Mouse (Mus musculus): Measurements from ENCODE around the gene Psmf1. TPM values are rescaled to one million over a fixed set of nuclear protein-coding genes. Genes with fewer than 3 reads are reported as not detected.

Gene Psmf1
- polyA plus RNA-seq (2014; fragmentation: Nextera tagmentation; extraction: Ambion mirVana): 38.9 and 48.4 TPM in 2 replicates

- Histone ChIP-seq H3K27me3 (replicated peaks; ENCODE audit: control insufficient read depth, insufficient read depth, low read length) (0 out of 2 replicates have a peak, but pooled peaks cover 7% of the 10 kb centered on the region), H3K27ac (replicated peaks; ENCODE audit: low read depth, low read length) (no peak within 1 kb of the TSS), H3K4me3 (ENCODE audit: low read depth, low read length) (no peak within 1 kb of the TSS), H3K4me2 (ENCODE audit: low read depth, low read length) (no peak within 1 kb of the TSS), H3K4me1 (ENCODE audit: control insufficient read depth, insufficient read depth, low read length) (peaks cover 14% of the 10 kb centered on the region), H3K36me3 (ENCODE audit: control insufficient read depth, insufficient read depth, low read length) (no peaks in the 10 kb centered on the region), H3K9ac (ENCODE audit: low read depth, low read length) (no peak within 1 kb of the TSS), H3K9me3 (ENCODE audit: control insufficient read depth, low read length) (no peaks in the 10 kb centered on the region)
- ATAC-seq (ENCODE audit: low read depth) (no peak), DNase-seq (ENCODE audit: low spot score) (no peak)
Observed at GRCm38 (mm10) chr2:151743845-151744244, at the start of gene Psmf1. TSS of gene Psmf1 (minus strand) at chr2:151744186.

GRCm38 (mm10) chr2:151791156-151791555, 47.2 kb upstream of the Psmf1 start:
- H3K4me1 ChIP-seq (ENCODE audit: control insufficient read depth, insufficient read depth, low read length): no peaks in the 10 kb centered on the region
- no peaks in the 10 kb centered on the region for H3K9me3 ChIP-seq (ENCODE audit: control insufficient read depth, low read length)
- H3K9ac ChIP-seq (ENCODE audit: low read depth, low read length): no peak overlapping the region
- ATAC-seq (ENCODE audit: low read depth) (peak; percentile 37; the same call in 1 of the 2 replicates), DNase-seq (ENCODE audit: low spot score) (no peak)
- H3K27me3 ChIP-seq (replicated peaks; ENCODE audit: control insufficient read depth, insufficient read depth, low read length): no peaks in the 10 kb centered on the region
- no peak overlapping the region for H3K4me2 ChIP-seq (ENCODE audit: low read depth, low read length)
- no peak overlapping the region for H3K4me3 ChIP-seq (ENCODE audit: low read depth, low read length)
- no peaks in the 10 kb centered on the region for H3K36me3 ChIP-seq (ENCODE audit: control insufficient read depth, insufficient read depth, low read length)
- no peak overlapping the region for H3K27ac ChIP-seq (replicated peaks; ENCODE audit: low read depth, low read length)
- WGBS: 26% methylated on average over 5 of the region's 5 CpGs

DNA sequence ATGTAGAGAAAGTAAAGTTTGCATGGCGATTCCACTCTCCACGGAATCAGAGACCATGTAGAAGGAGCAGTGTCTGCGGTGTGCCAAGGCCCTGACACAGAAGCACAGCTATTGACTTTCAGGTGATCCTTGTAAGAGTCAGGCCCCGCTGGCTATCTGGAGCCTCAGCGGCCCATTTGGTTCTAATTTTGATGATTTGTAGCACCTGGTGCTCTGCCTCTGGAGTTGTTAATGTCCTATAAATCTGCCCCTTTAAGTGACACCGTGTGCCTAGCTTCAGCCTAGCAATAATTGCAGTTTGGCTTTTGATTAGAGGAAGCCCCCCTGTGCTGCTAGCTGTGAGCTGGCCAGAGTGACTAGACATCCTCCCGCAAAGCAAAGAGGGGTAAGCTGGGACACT, 46.2 kb upstream of the Psmf1 start:
- DNase-seq (ENCODE audit: low spot score) (no peak), ATAC-seq (ENCODE audit: low read depth) (no peak)

GRCm38 (mm10) chr2:151788221-151788977, 44.4 kb upstream of the Psmf1 start:
- Histone ChIP-seq H3K4me1 (ENCODE audit: control insufficient read depth, insufficient read depth, low read length) (no peaks in the 10 kb centered on the region), H3K4me3 (ENCODE audit: low read depth, low read length) (no peak overlapping the region), H3K36me3 (ENCODE audit: control insufficient read depth, insufficient read depth, low read length) (no peaks in the 10 kb centered on the region), H3K27me3 (replicated peaks; ENCODE audit: control insufficient read depth, insufficient read depth, low read length) (no peaks in the 10 kb centered on the region), H3K4me2 (ENCODE audit: low read depth, low read length) (no peak overlapping the region), H3K9me3 (ENCODE audit: control insufficient read depth, low read length) (no peaks in the 10 kb centered on the region), H3K27ac (replicated peaks; ENCODE audit: low read depth, low read length) (no peak overlapping the region), H3K9ac (ENCODE audit: low read depth, low read length) (no peak overlapping the region)
- WGBS: 72% methylated on average over 7 of the region's 7 CpGs
- ATAC-seq (ENCODE audit: low read depth) (no peak), DNase-seq (ENCODE audit: low spot score) (no peak)

More for the DNA sequence above, 46.2 kb upstream of the Psmf1 start:
- H3K27ac ChIP-seq (replicated peaks; ENCODE audit: low read depth, low read length): no peak overlapping the region
- no peaks in the 10 kb centered on the region for H3K4me1 ChIP-seq (ENCODE audit: control insufficient read depth, insufficient read depth, low read length)
- H3K9me3 ChIP-seq (ENCODE audit: control insufficient read depth, low read length): no peaks in the 10 kb centered on the region
- no peak overlapping the region for H3K4me3 ChIP-seq (ENCODE audit: low read depth, low read length)
- H3K4me2 ChIP-seq (ENCODE audit: low read depth, low read length): no peak overlapping the region
- no peaks in the 10 kb centered on the region for H3K36me3 ChIP-seq (ENCODE audit: control insufficient read depth, insufficient read depth, low read length)
- H3K27me3 ChIP-seq (replicated peaks; ENCODE audit: control insufficient read depth, insufficient read depth, low read length): no peaks in the 10 kb centered on the region
- no peak overlapping the region for H3K9ac ChIP-seq (ENCODE audit: low read depth, low read length)
- 24% methylated on average over 7 of the region's 7 CpGs for WGBS

DNA sequence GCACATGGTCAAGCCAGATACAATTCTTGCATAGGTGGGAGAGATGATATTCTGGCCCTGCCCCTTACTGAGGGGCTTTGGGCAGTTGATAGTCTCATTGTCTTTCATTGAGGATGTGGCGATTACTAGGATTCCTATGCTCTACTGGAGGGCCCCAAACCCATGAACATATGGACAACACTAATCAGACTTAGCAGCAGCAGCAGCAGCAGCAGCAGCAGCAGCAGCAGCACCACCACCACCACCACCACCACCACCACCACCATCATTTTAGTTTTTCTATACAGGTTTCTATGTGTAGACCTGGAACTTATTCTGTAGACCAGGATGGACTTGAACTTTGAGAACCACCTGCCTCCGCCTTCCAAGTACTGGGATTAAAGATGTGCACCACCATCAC, 39.5 kb upstream of the Psmf1 start:
- DNase-seq (ENCODE audit: low spot score) (no peak), ATAC-seq (ENCODE audit: low read depth) (no peak)
- Histone ChIP-seq H3K4me2 (ENCODE audit: low read depth, low read length) (no peak overlapping the region), H3K36me3 (ENCODE audit: control insufficient read depth, insufficient read depth, low read length) (no peaks in the 10 kb centered on the region), H3K9ac (ENCODE audit: low read depth, low read length) (no peak overlapping the region), H3K4me3 (ENCODE audit: low read depth, low read length) (no peak overlapping the region), H3K27ac (replicated peaks; ENCODE audit: low read depth, low read length) (no peak overlapping the region), H3K4me1 (ENCODE audit: control insufficient read depth, insufficient read depth, low read length) (no peaks in the 10 kb centered on the region), H3K27me3 (replicated peaks; ENCODE audit: control insufficient read depth, insufficient read depth, low read length) (no peaks in the 10 kb centered on the region), H3K9me3 (ENCODE audit: control insufficient read depth, low read length) (no peaks in the 10 kb centered on the region)
- 91% methylated on average over 2 of the region's 2 CpGs for WGBS

GRCm38 (mm10) chr2:151777366-151777765, 33.4 kb upstream of the Psmf1 start:
- H3K9ac ChIP-seq (ENCODE audit: low read depth, low read length): no peak overlapping the region
- no peak overlapping the region for H3K27ac ChIP-seq (replicated peaks; ENCODE audit: low read depth, low read length)
- ATAC-seq (ENCODE audit: low read depth) (no peak), DNase-seq (ENCODE audit: low spot score) (no peak)
- WGBS: 86% methylated on average over 3 of the region's 3 CpGs
- no peak overlapping the region for H3K4me3 ChIP-seq (ENCODE audit: low read depth, low read length)
- H3K4me1 ChIP-seq (ENCODE audit: control insufficient read depth, insufficient read depth, low read length): no peaks in the 10 kb centered on the region
- no peaks in the 10 kb centered on the region for H3K36me3 ChIP-seq (ENCODE audit: control insufficient read depth, insufficient read depth, low read length)
- no peaks in the 10 kb centered on the region for H3K9me3 ChIP-seq (ENCODE audit: control insufficient read depth, low read length)
- no peak overlapping the region for H3K4me2 ChIP-seq (ENCODE audit: low read depth, low read length)
- H3K27me3 ChIP-seq (replicated peaks; ENCODE audit: control insufficient read depth, insufficient read depth, low read length): no peaks in the 10 kb centered on the region

DNA sequence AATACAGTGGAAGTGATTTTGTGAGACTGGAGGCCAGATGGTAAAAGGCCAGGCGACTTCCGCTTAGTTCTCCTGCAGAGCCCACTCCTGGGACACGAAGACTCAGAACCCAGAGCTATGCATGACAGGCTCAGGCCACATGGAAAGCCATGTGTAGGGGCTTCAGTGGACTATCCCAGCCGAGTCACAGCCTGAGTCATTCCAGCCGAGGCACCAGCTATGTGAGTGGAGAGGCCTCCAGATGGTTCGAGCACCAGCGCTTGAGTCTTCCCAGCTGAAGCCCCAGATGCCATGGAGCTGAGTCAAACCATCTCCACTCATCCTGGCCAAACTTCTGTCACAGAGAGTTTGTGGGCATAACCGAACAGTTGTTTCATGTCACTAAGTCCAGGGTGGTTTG, 29.5 kb upstream of the Psmf1 start:
- H3K9me3 ChIP-seq (ENCODE audit: control insufficient read depth, low read length): no peaks in the 10 kb centered on the region
- DNase-seq (ENCODE audit: low spot score) (peak; percentile 43), ATAC-seq (ENCODE audit: low read depth) (no peak)
- no peaks in the 10 kb centered on the region for H3K4me1 ChIP-seq (ENCODE audit: control insufficient read depth, insufficient read depth, low read length)
- H3K9ac ChIP-seq (ENCODE audit: low read depth, low read length): no peak overlapping the region
- H3K27ac ChIP-seq (replicated peaks; ENCODE audit: low read depth, low read length): no peak overlapping the region
- H3K27me3 ChIP-seq (replicated peaks; ENCODE audit: control insufficient read depth, insufficient read depth, low read length): no peaks in the 10 kb centered on the region
- no peak overlapping the region for H3K4me2 ChIP-seq (ENCODE audit: low read depth, low read length)
- no peaks in the 10 kb centered on the region for H3K36me3 ChIP-seq (ENCODE audit: control insufficient read depth, insufficient read depth, low read length)
- 88% methylated on average over 8 of the region's 8 CpGs for WGBS
- H3K4me3 ChIP-seq (ENCODE audit: low read depth, low read length): no peak overlapping the region

- no peak overlapping the region for H3K27ac ChIP-seq (replicated peaks; ENCODE audit: low read depth, low read length)
- no peak overlapping the region for H3K4me3 ChIP-seq (ENCODE audit: low read depth, low read length)
- H3K4me2 ChIP-seq (ENCODE audit: low read depth, low read length): no peak overlapping the region
- ATAC-seq (ENCODE audit: low read depth): no peak
- H3K9me3 ChIP-seq (ENCODE audit: control insufficient read depth, low read length): no peaks in the 10 kb centered on the region
- 69% methylated on average over 4 of the region's 4 CpGs for WGBS
- DNase-seq (ENCODE audit: low spot score): no peak
- H3K4me1 ChIP-seq (ENCODE audit: control insufficient read depth, insufficient read depth, low read length): no peaks in the 10 kb centered on the region
- H3K27me3 ChIP-seq (replicated peaks; ENCODE audit: control insufficient read depth, insufficient read depth, low read length): no peaks in the 10 kb centered on the region
- H3K36me3 ChIP-seq (ENCODE audit: control insufficient read depth, insufficient read depth, low read length): no peaks in the 10 kb centered on the region
- H3K9ac ChIP-seq (ENCODE audit: low read depth, low read length): no peak overlapping the region
Observed at GRCm38 (mm10) chr2:151772169-151772568, 28.2 kb upstream of the Psmf1 start.

GRCm38 (mm10) chr2:151764557-151764956, 20.6 kb upstream of the Psmf1 start:
- H3K9ac ChIP-seq (ENCODE audit: low read depth, low read length): no peak overlapping the region
- H3K36me3 ChIP-seq (ENCODE audit: control insufficient read depth, insufficient read depth, low read length): no peaks in the 10 kb centered on the region
- no peaks in the 10 kb centered on the region for H3K9me3 ChIP-seq (ENCODE audit: control insufficient read depth, low read length)
- 83% methylated on average over 2 of the region's 2 CpGs for WGBS
- no peaks in the 10 kb centered on the region for H3K27me3 ChIP-seq (replicated peaks; ENCODE audit: control insufficient read depth, insufficient read depth, low read length)
- no peak for DNase-seq (ENCODE audit: low spot score)
- no peak overlapping the region for H3K4me3 ChIP-seq (ENCODE audit: low read depth, low read length)
- H3K4me2 ChIP-seq (ENCODE audit: low read depth, low read length): no peak overlapping the region
- no peaks in the 10 kb centered on the region for H3K4me1 ChIP-seq (ENCODE audit: control insufficient read depth, insufficient read depth, low read length)
- no peak for ATAC-seq (ENCODE audit: low read depth)
- no peak overlapping the region for H3K27ac ChIP-seq (replicated peaks; ENCODE audit: low read depth, low read length)

Data from embryonic facial prominence, embryonic 14.5 days (tissue).